Mouse (Mus musculus) brain, embryonic 14.5 days (tissue): ENCODE data around the gene Scn4a.

ENCODE experiments used
- CTCF ChIP-seq: fragments of 200-500 bp; IDR thresholded peaks from 2 replicates; pipeline ENCODE4 v1.5.1; 2012; ENCODE audit warnings: inconsistent platforms, mild to moderate bottlenecking, moderate library complexity, borderline replicate concordance; ENCODE audit not compliant: insufficient read depth, insufficient read length; ENCODE audit errors: extremely low read depth
- POLR2A ChIP-seq: fragments of 200-500 bp; IDR thresholded peaks from 2 replicates; pipeline ENCODE4 v1.6.1; 2012; ENCODE audit warnings: mild to moderate bottlenecking, inconsistent platforms, borderline replicate concordance; ENCODE audit not compliant: poor library complexity, insufficient read depth, insufficient read length, severe bottlenecking; ENCODE audit errors: extremely low read depth

- TF ChIP-seq POLR2A (no peak), CTCF (no peak)
Observed at GRCm38 (mm10) chr11:106318406-106319366, 34.4 kb downstream of the Scn4a start.
